29 mouse cellular contexts compared by ENCODE assay signal in genomic region chr2:84493626-84494025, GRCm38 (mm10).
"Had no signal": no experiment of that assay in that cellular context is flagged by ENCODE, and none has a peak within 500 bp of the region (broad histone marks: within the 10 kb centered on the region; RNA-seq: fewer than 3 reads in every experiment).

No protein-coding gene starts in this region.

- H3K9ac ChIP-seq: heart, embryonic 13.5 days; heart, embryonic 15.5 days; hindbrain, embryonic 12.5 days; hindbrain, embryonic 14.5 days; intestine, embryonic 15.5 days; limb, embryonic 12.5 days; liver, embryonic 13.5 days; liver, embryonic 15.5 days; liver, postnatal 0 days had no signal

- H3K4me3 ChIP-seq: heart, adult 2 months; heart, embryonic 13.5 days; heart, embryonic 15.5 days; hindbrain, embryonic 10.5 days; hindbrain, embryonic 12.5 days; intestine, embryonic 15.5 days; layer of hippocampus, adult 2 months; left cerebral cortex, adult 2 months; limb, embryonic 10.5 days; limb, embryonic 12.5 days; liver, embryonic 13.5 days; liver, embryonic 15.5 days had no signal

- ATAC-seq: hindbrain, embryonic 16.5 days; inflammation-experienced regulatory T-cells, adult 6 months; intestine, embryonic 15.5 days; intestine, postnatal 0 days; liver, postnatal 0 days had no signal

- H3K27ac ChIP-seq: heart, adult 2 months; heart, embryonic 13.5 days; heart, embryonic 15.5 days; hindbrain, embryonic 10.5 days; hindbrain, embryonic 12.5 days; hindbrain, embryonic 14.5 days; intestine, embryonic 15.5 days; layer of hippocampus, adult 2 months; left cerebral cortex, adult 2 months; limb, embryonic 10.5 days; limb, embryonic 12.5 days; liver, embryonic 13.5 days; liver, embryonic 15.5 days had no signal

- DNase-seq: gastrocnemius, postnatal 10 days; gastrocnemius, postnatal 25 days; heart, adult 2 months; heart, postnatal 14 days; heart, postnatal 4 days; kidney, adult 18-20 months; kidney, adult 8-10 months; kidney, postnatal 10 days; kidney, postnatal 25 days; kidney, postnatal 4 days; liver; liver, embryonic 13.5 days; liver, postnatal 0 days had no signal

- H3K4me2 ChIP-seq: heart, embryonic 11.5 days; heart, embryonic 13.5 days; heart, embryonic 15.5 days; hindbrain, embryonic 12.5 days; hindbrain, embryonic 14.5 days; intestine, embryonic 15.5 days; limb, embryonic 12.5 days; liver, embryonic 11.5 days; liver, embryonic 13.5 days; liver, embryonic 15.5 days had no signal

- H3K9me3 ChIP-seq: heart, embryonic 13.5 days; heart, embryonic 15.5 days; hindbrain, embryonic 10.5 days; hindbrain, embryonic 12.5 days; intestine, embryonic 15.5 days; limb, embryonic 10.5 days; limb, embryonic 12.5 days; liver, embryonic 13.5 days; liver, embryonic 15.5 days had no signal

- H3K4me1 ChIP-seq: heart, embryonic 13.5 days; heart, embryonic 15.5 days; hindbrain, embryonic 10.5 days; hindbrain, embryonic 12.5 days; intestine, embryonic 15.5 days; limb, embryonic 10.5 days; limb, embryonic 12.5 days; liver, embryonic 13.5 days; liver, embryonic 15.5 days had no signal

- H3K36me3 ChIP-seq: heart, embryonic 13.5 days; heart, embryonic 15.5 days; hindbrain, embryonic 10.5 days; hindbrain, embryonic 12.5 days; intestine, embryonic 15.5 days; limb, embryonic 10.5 days; limb, embryonic 12.5 days; liver, embryonic 13.5 days; liver, embryonic 15.5 days had no signal

- H3K27me3 ChIP-seq: heart, embryonic 13.5 days; heart, embryonic 15.5 days; hindbrain, embryonic 12.5 days; intestine, embryonic 15.5 days; limb, embryonic 12.5 days had no signal
